Mouse (Mus musculus): Measurements from ENCODE around the gene Frmd5. TPM values are rescaled to one million over a fixed set of nuclear protein-coding genes. Genes with fewer than 3 reads are reported as not detected.

Frmd5 gene
- polyA plus RNA-seq, 1 experiment, result 1.5 TPM

DNA sequence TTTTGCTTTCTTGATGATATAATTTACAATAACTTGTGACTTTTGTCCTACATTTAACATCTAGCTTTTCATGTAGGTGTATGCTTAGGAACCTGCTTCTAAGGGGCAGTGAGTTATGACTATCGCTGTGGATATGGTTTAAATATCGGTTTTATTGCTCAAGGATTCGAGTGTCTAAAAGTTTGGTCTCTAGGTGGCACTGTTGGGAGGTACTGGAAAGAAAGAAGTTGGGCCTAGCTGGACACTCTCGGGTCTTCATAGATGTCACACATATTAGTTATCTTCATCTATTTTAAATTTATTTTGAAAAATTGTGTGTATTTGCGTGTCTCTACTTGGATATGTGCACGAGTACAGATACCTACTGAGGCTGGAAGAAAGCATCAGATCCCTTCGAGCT lies 127.2 kb downstream of the Frmd5 start:
- Histone ChIP-seq H3K27ac (ENCODE audit: insufficient read depth, low read length) (no peak overlapping the region), H3K4me1 (ENCODE audit: control insufficient read depth, insufficient read depth, insufficient read length) (no peaks in the 10 kb centered on the region), H3K36me3 (ENCODE audit: control insufficient read depth, insufficient read depth, low read length) (no peaks in the 10 kb centered on the region), H3K27me3 (ENCODE audit: control insufficient read depth, insufficient read depth, low read length) (no peaks in the 10 kb centered on the region), H3K4me3 (ENCODE audit: extremely low read depth, insufficient read depth, insufficient read length) (no peak overlapping the region)
- DNase-seq (ENCODE audit: low read depth in 1 of 2, low spot score in 2 of 2), result no peak
- TF ChIP-seq CTCF (IDR thresholded peaks at IDR 0.05; ENCODE audit: extremely low read depth, insufficient read depth, insufficient read length, insufficient replicate concordance), result no peak
- no peak for TF ChIP-seq POLR2A (IDR thresholded peaks at IDR 0.05; ENCODE audit: low read depth, low read length)
- 73% methylated on average over 7 of the region's 7 CpGs for WGBS

DNA sequence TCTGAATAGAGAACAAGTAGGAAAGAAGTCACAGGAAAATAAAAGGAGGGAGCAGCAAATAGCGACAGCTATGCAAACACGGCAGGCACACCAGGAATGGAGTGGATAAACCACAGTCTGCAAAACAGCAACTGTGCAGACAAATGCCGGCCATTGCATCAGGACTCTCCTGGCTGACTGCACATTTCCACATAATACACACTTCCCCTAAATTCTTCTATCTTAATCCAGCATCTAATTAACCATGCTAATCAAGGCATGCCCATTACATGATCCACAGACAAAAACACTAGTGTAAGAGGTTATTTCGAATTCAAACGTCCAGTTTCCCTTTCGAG lies 129.3 kb downstream of the Frmd5 start:
- Histone ChIP-seq H3K4me3 (ENCODE audit: extremely low read depth, insufficient read depth, insufficient read length) (no peak overlapping the region), H3K27ac (ENCODE audit: insufficient read depth, low read length) (no peak overlapping the region), H3K4me1 (ENCODE audit: control insufficient read depth, insufficient read depth, insufficient read length) (no peaks in the 10 kb centered on the region), H3K27me3 (ENCODE audit: control insufficient read depth, insufficient read depth, low read length) (no peaks in the 10 kb centered on the region), H3K36me3 (ENCODE audit: control insufficient read depth, insufficient read depth, low read length) (no peaks in the 10 kb centered on the region)
- TF ChIP-seq POLR2A (IDR thresholded peaks at IDR 0.05; ENCODE audit: low read depth, low read length) (no peak), CTCF (IDR thresholded peaks at IDR 0.05; ENCODE audit: extremely low read depth, insufficient read depth, insufficient read length, insufficient replicate concordance) (no peak)
- no peak for DNase-seq (ENCODE audit: low read depth in 1 of 2, low spot score in 2 of 2)
- WGBS, result 80% methylated on average over 6 of the region's 6 CpGs

- WGBS, result 48% methylated on average over 6 of the region's 6 CpGs
Measured at GRCm38 (mm10) chr2:121676951-121677648, 129.8 kb downstream of the Frmd5 start.

GRCm38 (mm10) chr2:121675895-121676294 lies 131.0 kb downstream of the Frmd5 start:
- Histone ChIP-seq H3K4me3 (ENCODE audit: extremely low read depth, insufficient read depth, insufficient read length) (no peak overlapping the region), H3K27me3 (ENCODE audit: control insufficient read depth, insufficient read depth, low read length) (no peaks in the 10 kb centered on the region), H3K36me3 (ENCODE audit: control insufficient read depth, insufficient read depth, low read length) (no peaks in the 10 kb centered on the region), H3K27ac (ENCODE audit: insufficient read depth, low read length) (no peak overlapping the region), H3K4me1 (ENCODE audit: control insufficient read depth, insufficient read depth, insufficient read length) (no peaks in the 10 kb centered on the region)
- DNase-seq (ENCODE audit: low read depth in 1 of 2, low spot score in 2 of 2), result no peak
- TF ChIP-seq POLR2A (IDR thresholded peaks at IDR 0.05; ENCODE audit: low read depth, low read length), result no peak
- TF ChIP-seq CTCF (IDR thresholded peaks at IDR 0.05; ENCODE audit: extremely low read depth, insufficient read depth, insufficient read length, insufficient replicate concordance), result no peak
- WGBS, result 46% methylated on average over 5 of the region's 5 CpGs

More at GRCm38 (mm10) chr2:121676951-121677648, 129.8 kb downstream of the Frmd5 start:
- no peak for DNase-seq (ENCODE audit: low read depth in 1 of 2, low spot score in 2 of 2)
- Histone ChIP-seq H3K4me1 (ENCODE audit: control insufficient read depth, insufficient read depth, insufficient read length) (no peaks in the 10 kb centered on the region), H3K36me3 (ENCODE audit: control insufficient read depth, insufficient read depth, low read length) (no peaks in the 10 kb centered on the region), H3K27me3 (ENCODE audit: control insufficient read depth, insufficient read depth, low read length) (no peaks in the 10 kb centered on the region), H3K27ac (ENCODE audit: insufficient read depth, low read length) (no peak overlapping the region), H3K4me3 (ENCODE audit: extremely low read depth, insufficient read depth, insufficient read length) (no peak overlapping the region)
- no peak for TF ChIP-seq CTCF (IDR thresholded peaks at IDR 0.05; ENCODE audit: extremely low read depth, insufficient read depth, insufficient read length, insufficient replicate concordance)
- TF ChIP-seq POLR2A (IDR thresholded peaks at IDR 0.05; ENCODE audit: low read depth, low read length), result no peak

DNA sequence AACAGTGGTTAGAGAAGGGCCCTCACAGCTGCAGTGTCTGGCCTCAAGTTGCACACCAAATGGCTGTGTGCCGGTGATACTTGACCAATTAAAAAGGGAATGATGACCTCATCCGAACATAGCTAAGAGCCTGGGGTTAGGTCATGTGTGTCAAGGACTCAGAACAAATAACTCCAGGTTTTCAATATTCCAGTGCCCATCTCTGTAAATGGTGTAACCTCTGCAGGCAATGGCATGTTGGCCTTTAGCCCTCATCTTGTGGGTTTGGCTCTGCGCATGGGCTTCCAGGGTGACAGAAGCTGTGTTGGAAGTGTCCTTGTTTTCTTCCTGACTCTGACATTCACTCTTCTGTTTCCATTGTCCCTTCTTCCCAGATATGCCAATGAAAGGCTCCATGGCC lies 131.8 kb downstream of the Frmd5 start:
- no peaks in the 10 kb centered on the region for H3K4me1 ChIP-seq (ENCODE audit: control insufficient read depth, insufficient read depth, insufficient read length)
- no peaks in the 10 kb centered on the region for H3K27me3 ChIP-seq (ENCODE audit: control insufficient read depth, insufficient read depth, low read length)
- H3K4me3 ChIP-seq (ENCODE audit: extremely low read depth, insufficient read depth, insufficient read length), result no peak overlapping the region
- DNase-seq (ENCODE audit: low read depth in 1 of 2, low spot score in 2 of 2), result no peak
- no peak overlapping the region for H3K27ac ChIP-seq (ENCODE audit: insufficient read depth, low read length)
- WGBS, result 86% methylated on average over 3 of the region's 3 CpGs
- H3K36me3 ChIP-seq (ENCODE audit: control insufficient read depth, insufficient read depth, low read length), result no peaks in the 10 kb centered on the region
- TF ChIP-seq CTCF (IDR thresholded peaks at IDR 0.05; ENCODE audit: extremely low read depth, insufficient read depth, insufficient read length, insufficient replicate concordance) (no peak), POLR2A (IDR thresholded peaks at IDR 0.05; ENCODE audit: low read depth, low read length) (no peak)

- no peaks in the 10 kb centered on the region for H3K27me3 ChIP-seq (ENCODE audit: control insufficient read depth, insufficient read depth, low read length)
- no peak overlapping the region for H3K27ac ChIP-seq (ENCODE audit: insufficient read depth, low read length)
- DNase-seq (ENCODE audit: low read depth in 1 of 2, low spot score in 2 of 2), result no peak
- no peaks in the 10 kb centered on the region for H3K36me3 ChIP-seq (ENCODE audit: control insufficient read depth, insufficient read depth, low read length)
- no peak overlapping the region for H3K4me3 ChIP-seq (ENCODE audit: extremely low read depth, insufficient read depth, insufficient read length)
- WGBS, result 78% methylated on average over 8 of the region's 8 CpGs
- TF ChIP-seq POLR2A (IDR thresholded peaks at IDR 0.05; ENCODE audit: low read depth, low read length) (no peak), CTCF (IDR thresholded peaks at IDR 0.05; ENCODE audit: extremely low read depth, insufficient read depth, insufficient read length, insufficient replicate concordance) (no peak)
- no peaks in the 10 kb centered on the region for H3K4me1 ChIP-seq (ENCODE audit: control insufficient read depth, insufficient read depth, insufficient read length)
Measured at GRCm38 (mm10) chr2:121674211-121674610, 132.7 kb downstream of the Frmd5 start.

DNA sequence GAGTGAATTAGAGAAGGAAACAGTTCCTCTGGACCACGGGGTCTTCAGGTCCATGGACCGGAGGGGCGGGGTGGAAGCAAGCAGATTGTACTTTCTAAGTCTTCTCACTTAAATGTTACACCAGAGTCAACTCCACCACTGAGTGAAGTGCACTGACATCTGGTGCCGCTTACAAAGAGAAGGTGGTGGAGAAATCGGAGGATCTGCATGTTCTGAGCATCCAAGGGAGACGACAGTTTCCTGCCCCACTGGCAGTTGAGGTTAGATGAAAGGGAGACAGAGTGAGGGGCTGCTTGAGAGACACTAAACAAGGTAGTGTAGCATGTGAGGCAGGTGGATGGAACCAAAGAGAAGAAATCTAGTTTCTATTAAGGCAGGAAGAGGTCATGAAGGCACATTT lies 137.0 kb downstream of the Frmd5 start:
- Histone ChIP-seq H3K36me3 (ENCODE audit: control insufficient read depth, insufficient read depth, low read length) (no peaks in the 10 kb centered on the region), H3K27ac (ENCODE audit: insufficient read depth, low read length) (no peak overlapping the region), H3K4me1 (ENCODE audit: control insufficient read depth, insufficient read depth, insufficient read length) (no peaks in the 10 kb centered on the region), H3K4me3 (ENCODE audit: extremely low read depth, insufficient read depth, insufficient read length) (no peak overlapping the region), H3K27me3 (ENCODE audit: control insufficient read depth, insufficient read depth, low read length) (no peaks in the 10 kb centered on the region)
- DNase-seq (ENCODE audit: low read depth in 1 of 2, low spot score in 2 of 2), result no peak
- 65% methylated on average over 6 of the region's 6 CpGs for WGBS
- TF ChIP-seq CTCF (IDR thresholded peaks at IDR 0.05; ENCODE audit: extremely low read depth, insufficient read depth, insufficient read length, insufficient replicate concordance), result no peak
- no peak for TF ChIP-seq POLR2A (IDR thresholded peaks at IDR 0.05; ENCODE audit: low read depth, low read length)

Data from spleen, adult 2 months (tissue).